Mouse (Mus musculus): ENCODE data around the gene Cdkn1a.
"Not testable (repeated sequence)": the region's sequence is repeated elsewhere in the genome, so short reads cannot be mapped to it uniquely, and the experiment has no call there.

Gene Cdkn1a

DNA sequence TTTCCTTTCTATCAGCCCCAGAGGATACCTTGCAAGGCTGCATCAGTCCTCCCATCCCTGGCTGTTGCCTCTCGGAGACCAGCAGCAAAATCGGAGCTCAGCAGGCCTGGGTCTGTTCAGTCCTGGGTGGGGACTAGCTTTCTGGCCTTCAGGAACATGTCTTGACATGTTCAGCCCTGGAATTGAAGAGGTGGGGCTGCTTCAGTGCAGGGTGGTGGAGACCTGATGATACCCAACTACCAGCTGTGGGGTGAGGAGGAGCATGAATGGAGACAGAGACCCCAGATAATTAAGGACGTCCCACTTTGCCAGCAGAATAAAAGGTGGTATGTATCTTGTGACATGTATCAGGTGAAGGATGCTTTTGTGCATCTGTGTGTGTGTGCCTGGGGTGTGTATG, at the start of gene Cdkn1a:
Gene Cdkn1a, plus strand, starts transcription at position 201 of the 400 bp plus-strand sequence.
- DNase-seq (ENCODE audit: low spot score in 2 of 2), result peak in 1 of 2 experiments; percentile 6

DNA sequence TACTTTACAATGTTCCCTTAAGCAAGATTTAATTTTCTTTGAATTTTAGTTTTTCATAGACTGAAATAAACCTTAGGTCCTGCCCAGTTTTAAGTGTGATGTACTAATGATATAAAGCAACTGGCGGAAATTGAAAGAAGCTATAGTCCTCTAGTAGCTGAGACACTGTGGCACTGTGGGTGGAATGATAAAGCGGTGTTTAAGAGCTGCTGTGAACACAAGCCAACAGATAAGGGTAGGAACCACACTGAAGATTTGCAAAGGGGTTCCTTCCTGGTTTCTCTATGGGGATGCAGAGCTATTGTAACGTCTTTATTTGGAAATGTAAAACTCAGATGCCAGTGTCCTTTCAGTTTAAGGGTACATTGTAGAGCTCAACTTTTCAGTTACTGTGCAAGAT, 49.1 kb upstream of the Cdkn1a start:
- DNase-seq (ENCODE audit: low spot score in 2 of 2), result not testable (repeated sequence)

DNA sequence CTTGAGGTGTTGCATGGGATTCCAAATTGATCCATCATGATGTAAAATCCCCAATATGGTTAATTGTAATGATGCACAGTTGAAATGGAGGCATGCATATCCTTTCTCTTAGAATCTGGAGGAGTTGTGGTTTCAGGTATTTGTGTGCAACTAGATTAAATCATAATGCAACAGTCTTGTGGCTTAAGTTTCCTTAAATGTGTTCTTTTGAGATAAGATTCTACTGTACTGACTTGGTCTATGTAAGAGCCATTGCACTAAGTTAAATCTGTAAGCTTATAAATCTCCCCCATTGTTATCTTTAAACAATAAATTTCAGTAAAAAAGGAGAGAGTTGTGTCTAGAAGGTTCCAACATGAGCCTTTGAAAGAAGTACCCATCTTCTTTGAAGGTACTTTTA, 48.2 kb upstream of the Cdkn1a start:
- DNase-seq (ENCODE audit: low spot score in 2 of 2), result no peak

DNA sequence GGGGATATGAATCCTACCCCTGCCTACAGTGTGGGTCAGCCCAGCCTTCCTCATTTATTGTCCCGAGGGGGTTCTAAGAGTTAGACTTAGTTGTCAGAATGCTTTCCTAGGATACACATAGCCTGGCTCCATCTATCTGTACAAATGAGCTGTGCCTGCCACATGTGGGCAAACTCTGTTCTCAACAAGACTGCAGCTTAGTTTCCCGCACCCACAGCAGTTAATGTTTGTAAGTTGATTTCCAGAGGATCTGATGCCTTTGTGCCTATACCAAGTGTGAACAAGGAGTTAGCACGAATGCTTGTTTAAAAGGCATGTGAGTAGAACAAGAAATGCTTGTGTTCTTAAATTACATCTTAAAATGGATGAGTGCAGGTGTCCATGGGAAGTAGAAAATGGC, 47.2 kb upstream of the Cdkn1a start:
- DNase-seq (ENCODE audit: low spot score in 2 of 2), result no peak

DNA sequence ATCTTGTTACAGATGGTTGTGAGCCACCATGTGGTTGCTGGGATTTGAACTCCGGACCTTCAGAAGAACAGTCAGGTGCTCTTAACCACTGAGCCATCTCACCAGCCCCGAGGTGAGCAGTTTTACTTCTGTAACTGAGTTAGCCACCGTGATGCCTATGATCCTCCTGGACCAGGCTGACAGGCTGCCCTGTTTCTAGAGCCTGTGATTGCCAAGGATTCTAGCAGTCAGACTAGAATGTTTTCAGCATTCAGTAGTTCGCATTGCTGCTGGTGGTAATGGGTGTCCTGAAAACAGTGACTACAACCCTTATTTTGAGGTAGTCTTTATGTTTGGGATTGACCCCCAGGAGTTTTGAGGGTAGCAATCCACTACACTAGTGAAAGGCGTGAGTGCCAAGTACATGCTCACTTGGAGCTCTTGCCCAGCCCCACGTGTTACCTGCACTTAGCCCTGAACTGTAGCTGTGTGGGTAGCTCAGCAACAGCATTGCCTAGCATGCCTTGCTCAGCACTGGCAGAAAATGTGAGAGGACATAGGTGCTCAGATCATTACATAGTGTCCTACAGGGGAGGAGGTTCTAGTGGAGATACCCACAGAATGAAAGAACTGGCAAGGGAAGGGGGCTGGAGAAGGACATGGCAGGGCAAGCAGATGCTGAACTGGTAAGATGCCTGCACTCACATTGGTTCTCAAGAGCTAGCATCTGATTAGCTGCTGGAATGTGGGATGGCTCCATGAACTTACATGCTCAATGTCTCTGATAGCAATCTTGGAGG, 46.4 kb upstream of the Cdkn1a start:
- no peak for DNase-seq (ENCODE audit: low spot score in 2 of 2)

DNA sequence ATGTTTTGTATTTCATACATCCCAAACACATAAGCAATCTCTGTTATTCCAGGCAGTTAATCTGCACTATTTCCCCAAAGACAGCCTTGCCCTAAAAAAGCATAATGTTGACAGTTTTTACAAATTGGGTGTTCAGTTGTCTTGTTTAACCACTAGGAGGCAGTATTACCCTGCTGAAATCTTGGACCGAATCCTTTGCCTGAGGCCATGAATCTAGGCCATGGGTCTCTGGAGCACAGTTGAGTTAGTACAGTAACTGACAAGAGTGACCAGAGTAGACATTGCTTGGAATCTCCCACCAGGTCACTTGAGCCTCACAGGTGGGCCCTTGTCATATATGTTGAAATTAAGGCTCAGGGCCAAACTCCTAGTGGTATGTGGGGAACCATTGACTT, 45.9 kb upstream of the Cdkn1a start:
- no peak for DNase-seq (ENCODE audit: low spot score in 2 of 2)

DNA sequence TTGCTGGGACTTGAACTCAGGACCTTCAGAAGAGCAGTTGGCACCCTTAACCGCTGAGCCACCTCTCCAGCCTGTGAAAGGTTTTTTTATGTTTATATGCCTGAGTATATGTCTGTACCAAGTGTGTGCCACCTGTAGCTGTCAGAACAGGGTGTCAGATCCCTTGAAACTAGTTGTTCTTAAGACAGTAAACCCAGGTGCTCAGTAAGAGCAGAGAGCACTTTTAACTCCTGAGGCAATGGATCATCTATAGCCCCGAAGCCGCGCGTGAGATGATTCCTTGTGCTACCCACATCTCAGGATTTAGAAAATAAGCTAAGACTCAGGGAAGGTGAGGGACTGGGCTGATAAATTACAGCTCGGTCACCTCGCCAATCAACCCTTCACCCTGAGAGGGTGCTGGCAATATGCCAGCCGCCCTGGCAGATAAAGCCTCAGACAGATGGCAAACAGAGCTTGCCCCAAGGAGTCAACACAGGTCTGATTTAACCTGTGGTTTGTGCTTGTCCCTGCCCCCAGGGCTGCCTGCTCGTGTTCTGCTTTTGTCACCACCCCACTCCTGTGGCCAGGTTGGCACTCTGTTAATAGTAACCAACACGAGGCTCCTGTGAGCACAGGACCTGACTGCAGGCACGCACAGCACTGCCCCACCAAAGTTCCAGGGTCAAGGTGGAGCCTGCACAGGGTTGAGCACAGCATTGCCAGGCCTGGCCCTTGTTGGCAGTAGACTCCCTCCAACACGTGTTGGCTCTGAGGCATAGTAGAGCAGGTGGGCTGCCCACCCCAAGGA, 44.8 kb upstream of the Cdkn1a start:
- no peak for DNase-seq (ENCODE audit: low spot score in 2 of 2)

DNA sequence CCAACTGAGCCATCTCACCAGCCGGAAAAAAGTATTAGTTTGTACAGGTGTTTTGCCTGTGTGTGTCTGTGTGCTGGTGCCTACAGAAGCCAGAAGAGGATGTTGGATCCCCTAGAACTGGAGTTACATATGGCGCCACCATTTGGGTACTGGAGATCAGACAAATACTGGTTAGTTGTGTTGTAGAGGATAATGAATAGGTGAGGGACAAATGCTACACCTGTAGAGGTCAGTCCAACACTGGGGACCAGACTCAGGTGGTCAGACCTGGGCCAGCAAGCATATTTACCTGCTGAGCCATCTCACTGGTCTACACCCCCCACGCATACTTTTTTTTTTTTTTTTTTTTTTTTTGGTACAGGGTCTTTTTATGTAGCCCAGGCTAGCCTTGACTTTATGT, 43.9 kb upstream of the Cdkn1a start:
- no peak for DNase-seq (ENCODE audit: low spot score in 2 of 2)

DNA sequence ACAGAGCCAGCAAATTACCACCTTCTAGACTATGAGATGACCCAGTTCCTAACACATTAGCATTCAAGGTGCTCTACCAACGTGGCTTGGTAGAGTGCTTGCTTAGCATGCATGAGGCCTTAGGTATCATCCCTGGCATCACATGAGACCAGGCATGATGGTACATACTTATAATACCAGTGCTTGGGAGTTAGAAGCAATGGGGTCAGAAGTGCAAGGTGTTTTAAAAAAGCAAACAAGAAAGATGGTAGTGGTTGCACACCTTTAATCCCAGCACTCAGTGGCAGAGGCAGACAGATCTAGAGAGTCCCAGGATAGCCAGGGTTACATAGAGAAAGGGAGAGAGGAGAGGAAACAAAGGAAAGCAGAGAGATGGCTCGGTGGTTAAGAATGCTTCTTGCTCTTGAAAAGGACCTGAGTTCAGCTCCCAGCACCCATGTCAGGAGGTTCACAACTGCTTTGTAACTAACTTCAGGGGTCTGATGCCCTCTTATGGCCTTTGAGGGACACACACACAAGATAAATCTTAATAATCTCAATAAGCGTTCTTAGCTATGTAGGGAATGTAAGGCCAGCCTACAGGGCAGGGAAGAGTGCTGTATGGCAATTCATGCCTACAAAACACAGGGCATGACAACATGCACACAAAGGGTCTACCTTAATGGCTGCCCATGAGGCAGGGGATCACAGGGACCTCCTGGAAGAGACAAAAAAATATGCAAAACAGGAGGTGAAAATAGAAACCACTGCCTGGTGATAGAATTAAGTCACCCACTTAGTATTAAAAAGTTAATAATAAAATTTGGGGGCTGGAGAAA, 42.9 kb upstream of the Cdkn1a start:
- no peak for DNase-seq (ENCODE audit: low spot score in 2 of 2)

DNA sequence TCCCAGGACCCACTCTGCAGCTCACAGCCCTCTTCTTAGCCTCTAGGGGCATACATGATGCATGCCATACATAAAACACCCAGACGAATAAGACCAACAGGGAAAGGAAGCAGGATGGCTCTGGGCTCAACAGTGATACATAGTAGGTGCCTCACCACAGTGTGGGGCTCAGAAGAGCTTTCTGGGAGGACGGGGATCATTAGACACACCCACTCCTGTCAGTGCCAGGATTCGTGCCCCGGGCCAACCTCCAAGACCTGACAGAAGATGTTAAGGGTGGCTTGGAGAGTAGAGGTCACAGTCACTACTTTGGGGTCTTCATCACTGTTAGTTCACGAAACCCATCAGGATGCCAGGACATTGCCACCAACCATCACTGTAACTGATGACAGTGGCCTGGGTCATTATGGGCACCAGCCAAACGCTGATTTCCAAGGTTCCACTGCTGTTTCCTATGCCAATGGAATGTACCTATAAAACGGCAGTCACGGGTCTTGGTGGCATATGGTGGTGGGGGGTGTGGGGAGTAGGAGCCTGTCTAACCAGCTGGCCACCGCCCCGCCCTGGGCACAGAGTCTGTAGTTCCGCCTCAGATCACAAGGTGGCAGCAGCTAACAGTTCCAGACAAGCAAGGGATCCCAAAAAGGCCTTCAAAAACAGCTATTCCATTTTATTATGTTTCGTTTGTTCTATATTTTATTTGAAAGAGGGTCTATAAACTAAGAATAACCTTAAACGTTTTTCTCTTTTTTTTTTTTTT, 41.8 kb upstream of the Cdkn1a start:
- DNase-seq (ENCODE audit: low spot score in 2 of 2), result peak; percentile 81 to 87

DNA sequence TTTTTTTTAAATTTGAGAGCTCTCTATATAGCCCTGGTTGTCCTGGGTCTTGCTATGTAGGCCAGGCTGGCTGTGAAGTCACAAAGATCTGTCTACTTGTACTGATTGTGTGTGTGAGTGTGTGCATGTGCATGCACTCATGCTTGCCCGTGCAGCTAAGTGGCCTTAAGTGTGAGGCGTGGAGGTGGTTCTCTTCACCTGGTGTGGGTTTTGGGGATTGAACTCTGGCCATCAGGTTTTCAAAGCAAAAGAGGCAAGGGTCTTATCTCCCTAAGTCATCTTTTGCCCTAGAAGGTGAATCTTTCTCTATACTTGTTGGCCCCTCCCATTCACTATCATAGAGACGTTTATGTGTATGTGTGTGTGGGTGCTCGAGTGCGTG, 41.3 kb upstream of the Cdkn1a start:
- DNase-seq (ENCODE audit: low spot score in 2 of 2), result no peak

DNA sequence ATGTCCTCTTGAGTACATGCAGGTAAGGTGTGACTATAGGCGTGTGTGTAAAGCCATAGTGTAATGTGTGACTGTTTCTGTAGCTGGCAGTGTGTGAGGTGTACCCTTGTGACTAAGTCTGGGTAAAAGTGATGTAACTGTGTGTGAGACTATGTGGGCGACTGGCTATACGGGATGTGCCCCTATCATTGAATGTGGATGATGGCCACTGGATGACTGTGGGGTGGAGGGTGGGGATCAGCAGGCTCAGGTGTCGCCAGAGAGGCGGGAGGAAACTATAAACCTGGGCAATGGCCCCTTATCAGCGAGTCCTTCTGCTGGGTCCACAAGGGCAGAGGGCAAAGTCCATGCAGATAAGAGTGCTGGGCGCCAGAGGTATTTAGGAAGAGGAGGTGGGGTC, 40.9 kb upstream of the Cdkn1a start:
- no peak for DNase-seq (ENCODE audit: low spot score in 2 of 2)

DNA sequence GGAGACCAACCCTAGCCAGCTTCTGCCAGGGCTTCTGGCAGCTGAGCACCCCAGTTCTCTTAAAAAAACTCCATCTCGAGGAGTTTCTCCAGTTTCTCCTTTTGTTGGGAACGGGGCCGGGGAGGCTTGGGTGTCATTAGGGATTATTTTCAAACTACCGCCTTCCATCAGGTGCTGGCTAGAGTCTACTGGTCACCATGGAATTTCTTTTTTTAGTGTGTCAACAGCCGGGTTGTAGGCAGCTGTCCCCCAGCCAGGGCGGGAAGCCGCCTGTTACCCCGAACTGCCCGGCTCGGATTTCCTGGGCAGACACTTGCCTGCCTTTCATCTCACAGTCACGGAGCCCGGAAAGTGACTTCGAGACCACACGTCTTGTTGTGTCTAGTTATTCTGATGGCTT, 40.0 kb upstream of the Cdkn1a start:
- DNase-seq (ENCODE audit: low spot score in 2 of 2), result no peak

DNA sequence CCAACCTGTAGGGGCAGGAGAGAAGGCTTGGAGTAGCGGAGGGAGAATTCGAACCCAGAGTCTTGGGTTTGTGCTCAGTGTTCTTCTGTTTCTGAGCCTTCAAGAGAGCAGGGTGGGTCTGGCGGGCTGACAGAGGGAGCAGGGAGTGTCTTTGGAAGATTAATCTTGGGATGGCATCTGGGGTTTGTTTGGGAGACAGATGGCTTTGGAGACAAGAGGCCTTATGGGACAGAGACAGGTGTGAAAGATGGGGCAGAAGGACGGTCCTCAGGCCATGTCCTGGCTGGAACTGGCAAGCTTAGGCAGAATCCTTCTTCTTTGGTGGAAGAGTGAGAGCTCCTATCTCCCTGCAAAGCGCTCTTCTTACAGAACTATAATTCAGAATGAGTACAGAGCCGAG, 37.7 kb upstream of the Cdkn1a start:
- DNase-seq (ENCODE audit: low spot score in 2 of 2), result no peak

DNA sequence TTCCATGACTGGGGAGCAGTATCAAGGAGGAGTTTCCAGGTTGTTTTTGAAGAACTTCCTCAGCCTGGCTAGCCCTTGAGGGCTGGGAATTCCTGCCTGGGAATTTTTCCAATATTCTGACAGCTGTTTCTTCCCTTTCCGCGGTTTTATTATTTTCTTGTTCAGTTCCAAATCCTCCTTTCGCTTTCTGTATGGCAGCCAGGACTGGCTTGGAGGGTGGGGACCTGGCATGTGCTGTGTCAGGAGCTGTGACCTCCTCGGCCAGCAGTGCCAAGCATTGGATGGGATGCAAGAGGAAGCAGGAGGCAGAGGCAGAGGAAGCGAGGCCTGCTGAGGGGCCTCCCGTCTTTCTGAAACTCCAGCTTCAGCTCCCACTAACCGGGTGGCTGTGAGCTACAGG, 36.9 kb upstream of the Cdkn1a start:
- DNase-seq (ENCODE audit: low spot score in 2 of 2), result no peak

DNA sequence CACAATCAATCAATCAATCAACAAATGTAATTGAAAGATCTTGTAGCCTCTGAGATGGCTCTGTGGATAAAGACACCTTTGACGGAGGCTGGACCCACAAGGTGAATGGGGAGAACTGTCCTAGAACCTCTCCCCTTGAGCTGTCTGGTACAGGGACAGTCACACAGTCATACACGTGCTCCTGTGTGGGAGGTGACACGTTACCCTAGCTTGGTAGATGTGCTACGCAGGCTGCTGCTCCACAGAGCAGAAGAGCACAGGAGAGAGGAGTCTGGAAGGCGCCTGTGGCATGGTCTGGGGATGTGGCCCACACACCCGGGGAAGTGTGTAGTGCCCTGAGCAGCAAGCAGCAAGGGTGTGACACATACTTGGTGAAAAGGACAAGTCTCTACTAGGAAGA, 36.3 kb upstream of the Cdkn1a start:
- no peak for DNase-seq (ENCODE audit: low spot score in 2 of 2)

DNA sequence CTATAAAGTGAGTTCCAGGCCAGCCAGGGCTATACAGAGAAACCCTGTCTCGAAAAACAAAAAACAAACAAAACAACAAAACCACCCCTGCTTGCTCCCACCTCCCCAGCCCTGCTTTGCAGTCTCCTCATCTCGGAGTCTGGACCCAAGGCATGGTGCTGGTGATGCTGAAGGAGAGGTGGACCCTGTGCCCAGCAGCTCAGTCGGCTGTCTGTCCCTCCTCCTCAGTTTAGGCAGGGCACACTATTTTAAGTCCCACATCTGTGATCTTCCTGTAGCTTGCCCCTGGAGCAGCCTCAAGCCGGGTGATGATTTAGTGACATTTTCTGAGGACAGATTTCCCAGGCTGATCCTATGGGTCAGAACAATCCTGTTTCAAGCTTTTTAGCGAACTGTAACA, 35.2 kb upstream of the Cdkn1a start:
- no peak for DNase-seq (ENCODE audit: low spot score in 2 of 2)

DNA sequence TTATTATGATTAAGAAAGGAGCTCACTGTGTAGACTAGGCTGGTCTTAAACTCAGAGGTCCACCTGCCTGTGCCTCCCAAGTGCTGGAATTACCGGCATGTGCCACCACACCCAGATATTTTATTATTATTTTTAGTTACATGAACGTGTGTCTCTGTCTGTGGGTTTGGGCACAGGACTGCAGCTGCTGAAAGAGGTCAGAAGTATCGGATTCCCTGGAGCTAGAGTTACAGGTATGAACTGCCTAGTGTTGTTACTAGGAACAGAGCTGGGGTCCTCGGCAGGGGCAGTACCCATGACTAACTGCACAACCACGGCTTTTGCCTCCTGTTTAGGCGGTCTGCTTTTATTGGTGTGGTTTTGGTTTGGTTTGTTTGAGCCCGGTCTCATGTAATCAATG, 34.6 kb upstream of the Cdkn1a start:
- DNase-seq (ENCODE audit: low spot score in 2 of 2), result no peak

DNA sequence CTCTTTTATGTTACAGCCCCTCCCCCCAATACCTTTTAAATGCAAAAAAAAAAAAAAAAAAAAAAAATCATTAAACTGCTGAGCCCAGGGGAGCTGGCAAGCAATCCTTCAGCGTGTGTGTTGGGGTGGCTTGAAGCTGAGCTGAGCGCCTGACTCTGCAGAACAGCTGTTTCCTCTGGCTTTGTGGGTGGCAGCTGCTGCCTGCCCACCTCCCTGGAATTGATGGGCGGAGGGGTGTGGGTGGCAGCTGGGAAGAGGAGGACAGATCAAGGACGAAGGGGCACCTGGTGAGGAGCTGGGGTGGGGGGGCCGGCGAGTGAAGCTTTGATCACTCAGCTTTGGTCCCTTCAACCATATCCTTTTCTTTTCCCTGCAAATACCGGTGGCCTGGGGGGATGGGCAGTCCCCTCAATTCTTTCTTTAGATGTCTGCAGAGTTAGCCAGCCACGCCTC, 34.1 kb upstream of the Cdkn1a start:
- no peak for DNase-seq (ENCODE audit: low spot score in 2 of 2)

DNA sequence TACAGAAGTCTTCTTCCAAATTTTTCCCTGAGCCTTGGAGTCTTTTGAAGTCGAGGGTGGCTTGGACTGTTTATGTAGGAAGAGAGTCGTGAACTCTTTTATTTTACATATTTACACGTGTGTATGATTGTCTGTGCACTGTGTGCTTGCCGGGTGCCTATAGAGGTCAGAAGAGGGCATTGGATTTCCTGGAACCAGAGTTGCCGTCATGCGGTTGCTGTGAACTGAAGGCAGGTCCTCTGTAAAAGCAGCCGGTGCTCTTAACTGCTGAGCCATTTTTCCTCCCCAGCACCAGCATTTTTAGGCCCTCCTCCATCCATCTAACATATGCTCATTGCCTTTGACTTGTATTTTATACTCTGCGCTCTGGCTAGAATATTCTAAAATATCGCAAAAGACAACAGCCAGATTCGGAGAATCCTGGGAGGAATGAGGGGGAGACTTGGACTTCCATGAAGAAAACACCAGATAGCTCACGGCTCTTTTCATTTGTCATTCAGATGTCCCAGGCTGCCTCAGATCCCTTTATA, 33.4 kb upstream of the Cdkn1a start:
- DNase-seq (ENCODE audit: low spot score in 2 of 2), result no peak

DNA sequence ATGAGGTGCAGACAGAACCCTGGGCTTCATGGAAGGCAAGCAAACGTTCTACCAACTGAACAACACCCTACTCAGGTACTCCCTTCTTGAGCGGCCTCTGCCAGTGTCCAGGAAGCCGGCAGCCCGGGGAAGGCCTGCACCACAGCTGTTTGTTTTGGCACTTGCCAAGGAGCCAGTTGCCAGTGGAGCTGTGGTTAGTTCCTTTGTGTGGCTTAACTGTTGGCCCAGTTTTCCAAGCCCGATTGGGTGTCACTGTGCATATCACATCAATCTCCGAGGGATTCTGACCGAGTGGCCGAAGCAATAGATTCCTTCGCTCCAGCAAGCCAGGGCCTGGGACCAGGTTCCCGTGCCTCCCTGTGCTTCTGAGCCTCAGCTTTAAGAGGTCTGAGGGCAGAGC, 32.8 kb upstream of the Cdkn1a start:
- DNase-seq (ENCODE audit: low spot score in 2 of 2), result no peak

Measured in frontal cortex, postnatal 10 days (tissue).